Mouse (Mus musculus): ENCODE results near the gene Chsy1.

Chsy1 gene

GRCm38 (mm10) chr7:66109855-66110635 is 730 bp downstream of the Chsy1 start:
- DNase-seq (ENCODE audit: low spot score in 2 of 2), result peak in 1 of 2 experiments; percentile 29

GRCm38 (mm10) chr7:66110636-66111112 is 1.4 kb downstream of the Chsy1 start:
- DNase-seq (ENCODE audit: low spot score in 2 of 2), result no peak

GRCm38 (mm10) chr7:66111211-66111610 is 1.9 kb downstream of the Chsy1 start:
- DNase-seq (ENCODE audit: low spot score in 2 of 2), result no peak

GRCm38 (mm10) chr7:66113561-66113960 is 4.2 kb downstream of the Chsy1 start:
- DNase-seq (ENCODE audit: low spot score in 2 of 2), result no peak

- no peak for DNase-seq (ENCODE audit: low spot score in 2 of 2)
Observed at GRCm38 (mm10) chr7:66115821-66116343, 6.6 kb downstream of the Chsy1 start.

GRCm38 (mm10) chr7:66116906-66117482 is 7.7 kb downstream of the Chsy1 start:
- DNase-seq (ENCODE audit: low spot score in 2 of 2), result no peak

- DNase-seq (ENCODE audit: low spot score in 2 of 2), result no peak
Observed at GRCm38 (mm10) chr7:66118046-66118445, 8.7 kb downstream of the Chsy1 start.

GRCm38 (mm10) chr7:66118796-66119195 is 9.5 kb downstream of the Chsy1 start:
- DNase-seq (ENCODE audit: low spot score in 2 of 2), result no peak

- no peak for DNase-seq (ENCODE audit: low spot score in 2 of 2)
Observed at GRCm38 (mm10) chr7:66120139-66120538, 10.8 kb downstream of the Chsy1 start.

GRCm38 (mm10) chr7:66120702-66121396 is 11.5 kb downstream of the Chsy1 start:
- DNase-seq (ENCODE audit: low spot score in 2 of 2), result no peak

GRCm38 (mm10) chr7:66124551-66124968 is 15.2 kb downstream of the Chsy1 start:
- DNase-seq (ENCODE audit: low spot score in 2 of 2), result no peak

- DNase-seq (ENCODE audit: low spot score in 2 of 2), result no peak
Observed at GRCm38 (mm10) chr7:66125368-66125767, 16.1 kb downstream of the Chsy1 start.

- DNase-seq (ENCODE audit: low spot score in 2 of 2), result no peak
Observed at GRCm38 (mm10) chr7:66127951-66128645, 18.8 kb downstream of the Chsy1 start.

GRCm38 (mm10) chr7:66128857-66129256 is 19.5 kb downstream of the Chsy1 start:
- no peak for DNase-seq (ENCODE audit: low spot score in 2 of 2)

GRCm38 (mm10) chr7:66130296-66130695 is 21.0 kb downstream of the Chsy1 start:
- no peak for DNase-seq (ENCODE audit: low spot score in 2 of 2)

- no peak for DNase-seq (ENCODE audit: low spot score in 2 of 2)
Observed at GRCm38 (mm10) chr7:66131776-66132421, 22.6 kb downstream of the Chsy1 start.

GRCm38 (mm10) chr7:66134154-66134553 is 24.8 kb downstream of the Chsy1 start:
- DNase-seq (ENCODE audit: low spot score in 2 of 2), result no peak

GRCm38 (mm10) chr7:66135644-66136043 is 26.3 kb downstream of the Chsy1 start:
- no peak for DNase-seq (ENCODE audit: low spot score in 2 of 2)

- DNase-seq (ENCODE audit: low spot score in 2 of 2), result no peak
Observed at GRCm38 (mm10) chr7:66136187-66136586, 26.9 kb downstream of the Chsy1 start.

GRCm38 (mm10) chr7:66137309-66137708 is 28.0 kb downstream of the Chsy1 start:
- no peak for DNase-seq (ENCODE audit: low spot score in 2 of 2)

- no peak for DNase-seq (ENCODE audit: low spot score in 2 of 2)
Observed at GRCm38 (mm10) chr7:66138301-66138700, 29.0 kb downstream of the Chsy1 start.
